Mouse (Mus musculus): ENCODE results near the gene Erc2.

DNA sequence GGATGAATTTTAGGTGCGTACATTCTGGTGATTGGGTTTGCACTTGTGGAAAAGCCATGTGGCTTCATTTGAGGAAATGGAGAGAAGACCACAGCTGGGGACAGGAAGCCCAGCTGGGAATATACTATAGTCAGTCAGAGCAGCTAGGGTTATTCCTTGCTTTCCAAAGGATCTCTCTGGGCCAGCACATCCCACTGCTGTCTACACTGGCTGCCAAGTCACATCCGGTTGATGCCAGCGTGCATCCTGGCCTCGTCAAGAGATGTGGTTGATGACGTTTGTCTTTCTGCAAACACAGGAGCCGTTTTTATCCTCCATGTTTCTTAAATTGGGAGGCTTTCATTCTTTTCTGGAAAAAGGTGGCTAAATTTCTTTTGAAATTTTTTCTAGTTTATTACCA, 603.3 kb downstream of the Erc2 start:
- TF ChIP-seq GATA1 (IDR thresholded peaks at IDR 0.05; ENCODE audit: borderline replicate concordance, low read length) (no peak), FLI1 (IDR thresholded peaks at IDR 0.05; ENCODE audit: low read length) (no peak)
